Mouse (Mus musculus): ENCODE measurements at regions not wholly inside any gene's neighbourhood (a gene's known extent, or its start where the extent isn't known, plus 50 kb on each side); places are given as distances from the start of the nearest gene placed in this dataset.

DNA sequence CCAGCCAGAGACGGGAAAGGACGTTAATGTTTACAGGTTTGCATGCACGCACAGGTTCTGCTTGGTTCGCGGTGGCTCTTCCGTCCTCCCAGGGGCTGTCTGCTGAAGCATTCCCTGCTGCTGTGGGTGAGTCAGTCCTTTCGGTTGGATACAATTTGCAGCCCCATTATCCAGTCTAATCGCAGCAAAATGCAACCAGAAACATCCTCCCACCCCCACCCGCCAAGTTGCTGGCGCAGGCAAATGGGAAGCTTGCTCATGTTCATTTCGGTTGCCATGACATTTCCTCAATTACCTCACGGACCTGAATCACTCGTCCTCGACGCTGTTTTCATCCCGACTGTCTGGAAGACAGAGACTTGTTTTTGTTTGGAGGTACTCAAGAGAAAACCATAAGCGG lies 449.7 kb downstream of the Klf5 start:
- Histone ChIP-seq H3K27me3 (no peaks in the 10 kb centered on the region), H3K27ac (no peak overlapping the region), H3K9ac (no peak overlapping the region), H3K9me3 (replicated peaks) (no peaks in the 10 kb centered on the region), H3K36me3 (no peaks in the 10 kb centered on the region), H3K4me3 (replicated peaks) (no peak overlapping the region), H3K4me2 (no peak overlapping the region), H3K4me1 (replicated peaks) (no peaks in the 10 kb centered on the region)
- 82% methylated on average over 17 of the region's 17 CpGs for WGBS (ENCODE audit: insufficient replicate concordance)
- no peak for DNase-seq
- ATAC-seq (ENCODE audit: low read depth) = no peak

DNA sequence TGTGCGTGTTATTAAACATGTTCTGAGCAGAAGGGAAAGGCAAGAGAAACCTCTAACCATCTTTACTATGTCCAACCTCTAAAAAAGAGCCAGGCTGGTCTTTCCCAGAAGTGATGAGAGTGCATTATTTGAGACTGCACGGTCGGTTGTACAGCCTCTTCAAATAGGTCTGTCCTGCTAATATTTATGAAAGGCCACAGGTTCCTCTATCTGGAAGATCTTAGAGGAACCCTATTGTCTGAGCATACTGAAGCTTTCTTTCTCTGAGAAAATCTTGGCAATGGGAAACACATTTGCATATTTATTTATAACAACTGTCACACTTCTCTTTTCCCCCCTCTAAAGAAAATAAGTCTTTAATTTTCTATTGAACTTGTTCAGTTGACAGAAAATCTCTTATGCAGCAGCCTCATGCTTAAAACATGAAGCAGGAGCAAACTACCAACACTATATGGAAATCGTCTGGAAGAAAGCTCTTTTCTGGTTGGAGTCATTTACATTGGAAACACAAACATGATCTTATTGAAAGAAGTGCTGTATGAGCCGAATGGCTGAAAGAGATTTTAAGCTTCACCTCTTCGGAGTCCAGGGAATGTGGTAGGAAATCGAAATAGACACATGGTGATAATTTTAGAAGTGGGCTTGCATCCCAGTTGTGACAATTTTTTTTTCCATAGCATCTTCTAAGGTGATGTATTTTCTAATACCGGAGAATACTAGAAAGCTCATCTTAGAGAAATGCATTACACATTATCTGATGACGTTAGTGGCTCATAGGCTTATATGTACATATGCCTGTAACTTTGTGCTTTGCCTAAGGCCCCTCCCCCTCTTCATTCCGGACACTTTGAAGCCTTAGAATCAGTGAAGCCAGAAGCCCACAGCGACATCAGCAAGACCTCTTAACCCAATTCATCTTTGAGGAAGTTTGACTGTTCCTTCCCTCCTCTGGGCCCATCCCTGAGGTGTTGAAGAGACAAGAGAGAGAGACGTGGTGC lies 451.1 kb downstream of the Klf5 start:
- Histone ChIP-seq H3K4me2 (no peak overlapping the region), H3K9ac (no peak overlapping the region), H3K27ac (no peak overlapping the region), H3K9me3 (replicated peaks) (no peaks in the 10 kb centered on the region), H3K4me3 (replicated peaks) (no peak overlapping the region), H3K4me1 (replicated peaks) (no peaks in the 10 kb centered on the region), H3K36me3 (no peaks in the 10 kb centered on the region), H3K27me3 (no peaks in the 10 kb centered on the region)
- ATAC-seq (ENCODE audit: low read depth) = no peak
- no peak for DNase-seq
- 58% methylated on average over 12 of the region's 12 CpGs for WGBS (ENCODE audit: insufficient replicate concordance)

DNA sequence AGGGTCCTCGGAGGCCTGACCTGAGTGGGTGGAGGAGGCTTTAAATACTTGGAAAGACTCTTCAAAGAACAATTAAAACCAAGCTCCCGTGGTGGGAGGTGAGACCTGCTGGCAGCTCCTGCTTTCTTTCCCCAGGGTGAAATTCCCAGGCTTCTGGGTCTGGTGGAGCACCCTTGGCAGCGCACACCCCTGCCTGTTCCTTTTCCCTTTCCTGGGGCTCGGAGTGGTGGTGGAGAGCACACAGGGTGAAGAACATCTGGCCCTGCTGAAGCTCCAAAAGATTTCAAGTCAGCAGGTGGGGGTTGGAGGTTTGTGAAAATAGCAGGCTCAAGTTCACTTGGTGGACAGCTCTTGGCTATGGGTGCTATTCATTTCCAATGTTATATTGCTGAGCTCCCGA lies 459.6 kb downstream of the Klf5 start:
- Histone ChIP-seq H3K4me3 (replicated peaks) (no peak overlapping the region), H3K9me3 (replicated peaks) (no peaks in the 10 kb centered on the region), H3K4me2 (no peak overlapping the region), H3K27ac (no peak overlapping the region), H3K36me3 (no peaks in the 10 kb centered on the region), H3K4me1 (replicated peaks) (no peaks in the 10 kb centered on the region), H3K27me3 (no peaks in the 10 kb centered on the region), H3K9ac (no peak overlapping the region)
- DNase-seq (no peak), ATAC-seq (ENCODE audit: low read depth) (no peak)
- 58% methylated on average over 5 of the region's 5 CpGs for WGBS (ENCODE audit: insufficient replicate concordance)

DNA sequence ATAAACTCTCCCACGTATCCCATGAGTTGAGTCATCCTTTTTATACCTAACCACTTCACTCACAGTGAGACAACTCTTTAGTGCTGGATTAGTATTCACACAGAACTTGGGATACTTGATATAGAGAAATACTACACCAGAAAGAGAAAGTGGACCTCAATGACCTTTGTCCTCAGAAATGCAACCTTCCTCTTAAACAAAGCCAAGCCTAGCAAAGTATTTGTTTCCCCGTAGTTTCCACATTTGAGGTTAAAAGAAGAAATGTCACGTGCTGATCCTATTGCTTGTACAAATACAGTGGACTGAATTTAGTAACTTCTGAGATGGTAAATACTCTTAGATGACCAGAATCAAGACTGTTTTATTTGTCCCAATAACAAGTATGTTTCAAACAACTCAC lies 464.8 kb downstream of the Klf5 start:
- WGBS (ENCODE audit: insufficient replicate concordance) = 59% methylated on average over 3 of the region's 3 CpGs

GRCm38 (mm10) chr14:99771009-99771408 lies 472.5 kb downstream of the Klf5 start:
- no peaks in the 10 kb centered on the region for H3K27me3 ChIP-seq
- ATAC-seq (ENCODE audit: low read depth) (no peak), DNase-seq (no peak)
- no peak overlapping the region for H3K4me2 ChIP-seq
- H3K9me3 ChIP-seq (replicated peaks) = no peaks in the 10 kb centered on the region
- no peaks in the 10 kb centered on the region for H3K36me3 ChIP-seq
- no peak overlapping the region for H3K4me3 ChIP-seq (replicated peaks)
- no peak overlapping the region for H3K9ac ChIP-seq
- no peak overlapping the region for H3K27ac ChIP-seq
- 69% methylated on average over 1 of the region's 1 CpGs for WGBS (ENCODE audit: insufficient replicate concordance)
- no peaks in the 10 kb centered on the region for H3K4me1 ChIP-seq (replicated peaks)

More for the DNA sequence above, 464.8 kb downstream of the Klf5 start:
- Histone ChIP-seq H3K4me3 (replicated peaks) (no peak overlapping the region), H3K9me3 (replicated peaks) (no peaks in the 10 kb centered on the region), H3K9ac (no peak overlapping the region), H3K4me1 (replicated peaks) (no peaks in the 10 kb centered on the region), H3K27ac (no peak overlapping the region), H3K4me2 (no peak overlapping the region), H3K36me3 (no peaks in the 10 kb centered on the region), H3K27me3 (no peaks in the 10 kb centered on the region)
- no peak for DNase-seq
- ATAC-seq (ENCODE audit: low read depth) = no peak

- Histone ChIP-seq H3K27me3 (no peaks in the 10 kb centered on the region), H3K4me2 (peak overlapping the region; percentile 26), H3K36me3 (no peaks in the 10 kb centered on the region), H3K9me3 (replicated peaks) (no peaks in the 10 kb centered on the region), H3K27ac (no peak overlapping the region), H3K4me1 (replicated peaks) (no peaks in the 10 kb centered on the region), H3K9ac (no peak overlapping the region), H3K4me3 (replicated peaks) (no peak overlapping the region)
- WGBS (ENCODE audit: insufficient replicate concordance) = 52% methylated on average over 19 of the region's 19 CpGs
- ATAC-seq (ENCODE audit: low read depth) (no peak), DNase-seq (no peak)
These were observed 474.4 kb downstream of the Klf5 start for GRCm38 (mm10) chr14:99772774-99773423.

DNA sequence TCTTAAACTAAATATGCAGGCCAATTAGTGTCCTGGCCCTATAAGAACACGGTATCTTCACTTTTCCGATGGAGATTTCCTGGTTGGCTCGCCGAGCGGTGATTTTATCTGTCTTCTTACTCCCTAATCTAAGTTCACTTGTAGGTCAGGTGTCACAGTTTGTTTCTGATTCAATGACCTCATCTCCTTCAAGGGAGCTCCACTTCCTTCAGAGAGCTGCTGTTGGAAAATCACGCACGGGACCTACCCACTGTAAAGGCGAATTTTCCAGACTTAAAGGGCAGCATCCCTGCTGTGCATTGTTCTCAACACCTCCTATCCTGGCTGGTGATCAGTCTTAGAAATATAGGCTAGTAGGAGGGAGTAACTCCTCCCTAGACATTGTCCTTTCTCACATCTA lies 480.0 kb downstream of the Klf5 start:
- Histone ChIP-seq H3K4me3 (replicated peaks) (no peak overlapping the region), H3K4me2 (no peak overlapping the region), H3K9ac (no peak overlapping the region), H3K27me3 (no peaks in the 10 kb centered on the region), H3K27ac (no peak overlapping the region), H3K4me1 (replicated peaks) (no peaks in the 10 kb centered on the region), H3K9me3 (replicated peaks) (no peaks in the 10 kb centered on the region), H3K36me3 (no peaks in the 10 kb centered on the region)
- ATAC-seq (ENCODE audit: low read depth) (no peak), DNase-seq (no peak)
- WGBS (ENCODE audit: insufficient replicate concordance) = 51% methylated on average over 8 of the region's 8 CpGs

- Histone ChIP-seq H3K4me1 (replicated peaks) (no peaks in the 10 kb centered on the region), H3K4me3 (replicated peaks) (no peak overlapping the region), H3K27ac (no peak overlapping the region), H3K9ac (no peak overlapping the region), H3K27me3 (no peaks in the 10 kb centered on the region), H3K4me2 (no peak overlapping the region), H3K36me3 (no peaks in the 10 kb centered on the region), H3K9me3 (replicated peaks) (no peaks in the 10 kb centered on the region)
- 55% methylated on average over 4 of the region's 4 CpGs for WGBS (ENCODE audit: insufficient replicate concordance)
- ATAC-seq (ENCODE audit: low read depth) (no peak), DNase-seq (no peak)
These were observed 480.5 kb downstream of the Klf5 start for GRCm38 (mm10) chr14:99778957-99779356.

DNA sequence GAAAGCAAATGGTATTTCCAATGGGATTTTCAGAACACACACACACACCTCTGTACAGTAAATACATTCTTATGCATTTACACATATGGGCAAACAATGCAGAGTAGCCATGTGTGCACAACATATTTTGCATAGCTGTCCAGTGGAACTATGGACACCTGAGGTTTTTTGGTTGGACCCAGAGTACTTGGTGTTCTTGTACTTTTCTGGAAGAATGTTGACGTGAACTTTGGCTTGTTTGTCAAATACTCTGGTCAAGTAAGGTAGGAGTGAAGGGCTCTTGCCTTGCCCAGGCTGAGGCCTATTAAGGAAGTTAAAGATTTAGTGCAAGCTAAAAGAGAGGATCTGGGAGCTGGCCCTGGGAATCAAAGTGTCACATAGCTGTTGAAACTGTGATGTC lies 485.2 kb downstream of the Klf5 start:
- H3K4me2 ChIP-seq = no peak overlapping the region
- ATAC-seq (ENCODE audit: low read depth) (no peak), DNase-seq (no peak)
- no peaks in the 10 kb centered on the region for H3K27me3 ChIP-seq
- no peaks in the 10 kb centered on the region for H3K36me3 ChIP-seq
- no peak overlapping the region for H3K9ac ChIP-seq
- no peaks in the 10 kb centered on the region for H3K4me1 ChIP-seq (replicated peaks)
- WGBS (ENCODE audit: insufficient replicate concordance) = 62% methylated on average over 1 of the region's 1 CpGs
- no peak overlapping the region for H3K27ac ChIP-seq
- H3K9me3 ChIP-seq (replicated peaks) = no peaks in the 10 kb centered on the region
- H3K4me3 ChIP-seq (replicated peaks) = no peak overlapping the region

GRCm38 (mm10) chr14:99785106-99785505 lies 486.6 kb downstream of the Klf5 start:
- Histone ChIP-seq H3K4me3 (replicated peaks) (no peak overlapping the region), H3K4me2 (no peak overlapping the region), H3K27me3 (no peaks in the 10 kb centered on the region), H3K36me3 (no peaks in the 10 kb centered on the region), H3K4me1 (replicated peaks) (no peaks in the 10 kb centered on the region), H3K27ac (no peak overlapping the region), H3K9me3 (replicated peaks) (no peaks in the 10 kb centered on the region), H3K9ac (no peak overlapping the region)
- DNase-seq (no peak), ATAC-seq (ENCODE audit: low read depth) (no peak)
- 71% methylated on average over 5 of the region's 5 CpGs for WGBS (ENCODE audit: insufficient replicate concordance)

DNA sequence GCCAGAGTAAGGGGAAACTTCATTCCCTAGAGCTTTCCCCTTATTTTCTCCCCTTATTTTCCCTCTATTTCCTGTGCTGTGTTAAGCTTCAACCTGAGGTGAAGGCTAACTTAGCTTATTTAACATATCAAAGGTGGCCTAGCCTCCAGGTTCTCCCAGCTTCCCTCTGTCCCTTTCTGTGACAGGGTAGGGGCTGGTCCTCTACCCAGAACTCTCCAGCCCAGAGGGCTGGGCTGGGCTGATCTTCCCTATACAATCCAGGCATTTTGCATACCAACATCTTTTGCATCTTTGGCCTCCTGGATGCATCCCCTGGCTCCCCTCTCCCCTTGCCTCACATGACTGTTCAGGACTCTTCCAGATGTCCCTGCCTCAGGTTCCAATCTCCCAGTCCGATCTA lies 487.9 kb downstream of the Klf5 start:
- Histone ChIP-seq H3K4me2 (no peak overlapping the region), H3K4me3 (replicated peaks) (no peak overlapping the region), H3K36me3 (no peaks in the 10 kb centered on the region), H3K27ac (no peak overlapping the region), H3K9me3 (replicated peaks) (no peaks in the 10 kb centered on the region), H3K9ac (no peak overlapping the region), H3K27me3 (no peaks in the 10 kb centered on the region), H3K4me1 (replicated peaks) (no peaks in the 10 kb centered on the region)
- DNase-seq (no peak), ATAC-seq (ENCODE audit: low read depth) (no peak)
- WGBS (ENCODE audit: insufficient replicate concordance) = 68% methylated on average over 1 of the region's 1 CpGs

GRCm38 (mm10) chr14:99788185-99788584 lies 489.7 kb downstream of the Klf5 start:
- Histone ChIP-seq H3K9me3 (replicated peaks) (no peaks in the 10 kb centered on the region), H3K4me2 (no peak overlapping the region), H3K27me3 (no peaks in the 10 kb centered on the region), H3K27ac (no peak overlapping the region), H3K4me1 (replicated peaks) (no peaks in the 10 kb centered on the region), H3K9ac (no peak overlapping the region), H3K4me3 (replicated peaks) (no peak overlapping the region), H3K36me3 (no peaks in the 10 kb centered on the region)
- 56% methylated on average over 3 of the region's 3 CpGs for WGBS (ENCODE audit: insufficient replicate concordance)
- DNase-seq = no peak
- ATAC-seq (ENCODE audit: low read depth) = no peak
